Mouse (Mus musculus): ENCODE data around the gene Gm8220. TPM values are rescaled to one million over a fixed set of nuclear protein-coding genes. Genes with fewer than 3 reads are reported as not detected.
"Not testable (repeated sequence)": the region's sequence is repeated elsewhere in the genome, so short reads cannot be mapped to it uniquely, and the experiment has no call there.

Gm8220 gene
- not detected in 2 replicates for polyA plus RNA-seq (2012; rRNA removed)

DNA sequence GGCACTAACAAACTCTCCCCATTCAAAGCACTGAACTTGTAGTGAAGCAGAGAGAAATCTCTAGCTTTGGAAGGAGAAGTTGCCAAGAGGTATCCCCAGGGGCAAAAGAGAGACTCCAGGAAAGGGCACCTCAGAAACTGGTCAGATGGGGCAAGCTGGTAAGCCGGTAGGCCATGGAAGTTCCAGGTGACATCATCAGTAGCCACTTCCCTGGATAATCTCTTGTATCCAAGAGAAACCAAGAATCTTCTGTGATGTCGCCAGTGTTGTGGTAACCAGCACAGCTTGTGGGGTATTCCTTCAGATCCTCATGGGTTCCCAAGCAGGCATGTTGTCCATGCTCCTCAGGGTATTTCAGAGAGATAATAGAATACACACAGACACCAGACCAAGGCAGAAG is at the start of gene Gm8220:
Gene Gm8220 (plus strand): TSS at position 301 of the 400 bp plus-strand sequence.
- not testable (repeated sequence) for H3K27me3 ChIP-seq (ENCODE audit: control insufficient read depth, insufficient read depth, low read length); H3K4me1 ChIP-seq (ENCODE audit: control insufficient read depth, insufficient read depth, insufficient read length); H3K4me3 ChIP-seq (ENCODE audit: extremely low read depth, insufficient read depth, insufficient read length); H3K36me3 ChIP-seq (ENCODE audit: control insufficient read depth, insufficient read depth, low read length); H3K27ac ChIP-seq (ENCODE audit: insufficient read depth, low read length); DNase-seq (ENCODE audit: low read depth in 1 of 2, low spot score in 2 of 2)
- WGBS: 88% methylated on average over 2 of the region's 2 CpGs

DNA sequence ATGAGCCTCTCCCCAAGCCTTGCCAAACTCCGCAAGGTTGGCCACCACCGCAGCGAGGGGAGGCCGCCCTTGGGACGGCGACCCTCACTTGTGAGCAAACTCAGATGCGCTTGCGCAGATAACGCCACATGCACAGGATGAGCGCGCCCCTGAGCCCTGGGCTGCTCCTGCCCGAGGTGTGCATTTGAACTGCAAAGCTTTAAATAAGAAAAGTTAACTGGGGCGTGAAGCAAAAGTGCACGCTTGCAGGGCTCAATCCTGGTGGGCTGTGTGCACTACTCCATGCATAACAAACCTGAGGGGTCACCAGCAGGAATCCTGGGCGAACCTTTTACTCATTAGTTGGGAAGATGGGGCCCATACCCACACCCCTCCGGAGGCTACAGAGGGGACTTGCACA is 37.3 kb upstream of the Gm8220 start:
- no peak for TF ChIP-seq CTCF (IDR thresholded peaks at IDR 0.05; ENCODE audit: extremely low read depth, insufficient read depth, insufficient read length, insufficient replicate concordance)
- WGBS: 91% methylated on average over 16 of the region's 16 CpGs
- Histone ChIP-seq H3K36me3 (ENCODE audit: control insufficient read depth, insufficient read depth, low read length) (no peaks in the 10 kb centered on the region), H3K27ac (ENCODE audit: insufficient read depth, low read length) (no peak overlapping the region), H3K4me1 (ENCODE audit: control insufficient read depth, insufficient read depth, insufficient read length) (no peaks in the 10 kb centered on the region), H3K27me3 (ENCODE audit: control insufficient read depth, insufficient read depth, low read length) (no peaks in the 10 kb centered on the region), H3K4me3 (ENCODE audit: extremely low read depth, insufficient read depth, insufficient read length) (no peak overlapping the region)
- no peak for DNase-seq (ENCODE audit: low read depth in 1 of 2, low spot score in 2 of 2)

DNA sequence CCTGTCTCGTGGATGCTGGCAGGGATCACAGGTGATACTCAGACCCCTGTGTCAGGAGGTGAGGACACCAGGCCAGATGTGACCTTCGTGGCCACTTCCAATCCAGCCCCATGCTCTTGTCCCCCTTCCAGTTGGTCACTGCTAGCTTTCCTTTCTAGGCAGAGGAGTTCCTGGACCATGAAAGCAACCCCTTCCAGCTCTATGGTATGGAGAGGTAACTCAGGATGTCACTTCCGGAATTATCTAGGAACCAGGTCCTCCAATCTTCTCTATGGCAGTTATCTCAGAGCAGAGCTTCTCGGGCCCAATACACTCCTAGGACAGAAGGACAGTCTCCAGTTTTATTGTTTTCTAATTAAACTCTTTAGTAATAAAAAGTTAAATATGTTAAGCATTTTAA is 26.7 kb downstream of the Gm8220 start:
- H3K4me3 ChIP-seq (ENCODE audit: extremely low read depth, insufficient read depth, insufficient read length); H3K27ac ChIP-seq (ENCODE audit: insufficient read depth, low read length); H3K27me3 ChIP-seq (ENCODE audit: control insufficient read depth, insufficient read depth, low read length); H3K36me3 ChIP-seq (ENCODE audit: control insufficient read depth, insufficient read depth, low read length); H3K4me1 ChIP-seq (ENCODE audit: control insufficient read depth, insufficient read depth, insufficient read length); DNase-seq (ENCODE audit: low read depth in 1 of 2, low spot score in 2 of 2): not testable (repeated sequence)
- 74% methylated on average over 4 of the region's 4 CpGs for WGBS

DNA sequence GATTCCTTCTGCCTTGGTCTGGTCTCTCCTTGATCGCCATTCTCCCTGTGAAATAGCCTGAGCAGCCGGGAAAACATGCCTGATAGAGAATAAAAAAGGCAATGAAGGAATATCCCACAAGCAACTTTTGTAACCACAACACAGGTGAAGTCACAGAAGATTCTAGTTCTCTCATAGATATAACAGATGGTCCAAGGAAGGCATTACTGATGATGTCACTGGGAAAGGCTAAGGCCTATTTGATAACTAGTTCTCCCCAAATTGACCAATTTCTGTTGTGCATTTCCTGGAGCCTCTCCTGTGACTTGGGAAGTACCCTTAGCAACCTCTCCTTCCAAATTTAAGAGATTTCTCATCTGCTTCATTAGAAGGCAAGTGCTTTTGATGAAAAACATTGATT is 53.1 kb downstream of the Gm8220 start, which contains the start of gene Gm5930:
Gene Gm5930 (minus strand): TSS at position 101 of the 400 bp plus-strand sequence.
- not testable (repeated sequence) for H3K4me3 ChIP-seq (ENCODE audit: extremely low read depth, insufficient read depth, insufficient read length); DNase-seq (ENCODE audit: low read depth in 1 of 2, low spot score in 2 of 2); H3K27me3 ChIP-seq (ENCODE audit: control insufficient read depth, insufficient read depth, low read length); H3K4me1 ChIP-seq (ENCODE audit: control insufficient read depth, insufficient read depth, insufficient read length); H3K27ac ChIP-seq (ENCODE audit: insufficient read depth, low read length); H3K36me3 ChIP-seq (ENCODE audit: control insufficient read depth, insufficient read depth, low read length)
- no CpG with 5 or more reads among the region's 2 CpGs for WGBS

Other genes with a start within 250 kb of the Gm8220 start
- gene Ear2, start 182.9 kb upstream of the Gm8220 start, polyA plus RNA-seq (2012; rRNA removed): 65.0 and 69.1 TPM in 2 replicates
- gene Gm3327, start 161.7 kb upstream of the Gm8220 start, polyA plus RNA-seq (2012; rRNA removed): not detected in 2 replicates
- not detected in 2 replicates for gene Gm8212, start 87.9 kb upstream of the Gm8220 start, polyA plus RNA-seq (2012; rRNA removed)
- gene 4930503E14Rik, start 72.3 kb upstream of the Gm8220 start, polyA plus RNA-seq (2012; rRNA removed): not detected in 2 replicates
- gene Gm5930, start 53.0 kb downstream of the Gm8220 start, polyA plus RNA-seq (2012; rRNA removed): not detected in 2 replicates
- not detected in 2 replicates for gene Gm8229, start 79.8 kb downstream of the Gm8220 start, polyA plus RNA-seq (2012; rRNA removed)
- not detected in 2 replicates for gene Gm3371, start 125.1 kb downstream of the Gm8220 start, polyA plus RNA-seq (2012; rRNA removed)
- not detected in 2 replicates for gene Gm8232, start 148.1 kb downstream of the Gm8220 start, polyA plus RNA-seq (2012; rRNA removed)
- gene BC061237, start 206.9 kb downstream of the Gm8220 start, polyA plus RNA-seq (2012; rRNA removed): not detected in 2 replicates
- not detected in 2 replicates for gene Gm17093, start 232.7 kb downstream of the Gm8220 start, polyA plus RNA-seq (2012; rRNA removed)